Mouse (Mus musculus): Measurements from ENCODE around the gene Zranb1. TPM values are rescaled to one million over a fixed set of nuclear protein-coding genes. Genes with fewer than 3 reads are reported as not detected.

The Zranb1 gene
- total and polyA plus RNA-seq, 3 experiments: 11.3 to 17.6 (median 11.6) TPM

DNA sequence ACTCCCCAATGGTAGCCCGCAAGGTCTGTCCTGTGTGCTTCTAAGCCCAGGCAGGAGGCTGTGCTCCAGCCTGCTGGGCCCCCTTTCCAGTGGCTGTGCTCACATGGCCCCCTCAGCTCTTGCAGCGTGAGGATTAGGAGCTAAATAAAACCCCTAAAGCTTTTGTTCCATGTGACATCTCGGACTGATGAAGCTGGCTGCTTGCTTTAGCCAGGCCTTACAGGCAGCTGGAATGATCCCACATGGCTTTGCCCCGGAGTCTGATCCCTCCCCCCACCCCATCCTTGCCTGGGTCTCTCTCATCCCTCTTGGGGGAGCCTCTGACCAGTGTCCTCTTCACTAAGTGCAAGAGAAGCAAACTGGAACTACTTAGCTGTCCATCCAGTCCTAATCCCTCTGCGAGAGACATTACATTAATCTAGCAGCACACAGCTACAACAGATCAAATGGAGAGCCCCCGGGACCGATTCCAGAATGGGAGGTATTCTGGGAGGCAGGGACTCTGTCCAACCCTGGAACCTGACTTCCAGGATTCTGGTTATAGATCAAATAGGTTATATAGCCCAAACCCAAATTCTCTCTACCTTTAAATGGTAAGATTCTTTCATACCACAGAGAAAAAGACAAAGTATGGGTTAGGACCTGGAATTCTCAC, 84.6 kb downstream of the Zranb1 start:
- H3K9ac ChIP-seq (ENCODE audit: insufficient read depth, low read depth): no peak overlapping the region
- H3K4me3 ChIP-seq (replicated peaks in 1 of 3; ENCODE audit: low read depth in 2 of 3, low read length in 2 of 3, poor library complexity in 1 of 3): no peak overlapping the region
- TF ChIP-seq IRF4 (IDR thresholded peaks at IDR 0.05; ENCODE audit: low read depth, low read length): no peak
- no peak for DNase-seq (ENCODE audit: extremely low read depth)
- no peaks in the 10 kb centered on the region for H3K9me3 ChIP-seq (replicated peaks; ENCODE audit: low read length)
- in situ Hi-C loops (cut with MboI; ENCODE audit: low pct_ligation_motif_present, low pct_unique_long_range_greater_than_20kb, low sequenced_read_pairs): no loop called here
- H3K79me2 ChIP-seq (replicated peaks; ENCODE audit: control insufficient read depth, extremely low read depth, insufficient read depth, poor library complexity, severe bottlenecking): no peaks in the 10 kb centered on the region
- dilution Hi-C loops (cut with MboI; ENCODE audit: extremely low pct_ligation_motif_present, extremely low pct_unique_long_range_greater_than_20kb, low sequenced_read_pairs): no loop called here
- H3K36me3 ChIP-seq (replicated peaks in 1 of 2; ENCODE audit: control insufficient read depth in 1 of 2, insufficient read depth in 1 of 2, low read length in 1 of 2): no peaks in the 10 kb centered on the region
- H3K4me2 ChIP-seq (ENCODE audit: insufficient read depth, low read depth, poor library complexity, severe bottlenecking): no peak overlapping the region
- H3K4me1 ChIP-seq (ENCODE audit: control insufficient read depth in 1 of 2, insufficient read depth in 2 of 2): peaks cover 0 to 2% of the 10 kb centered on the region in 2 experiments; a peak in 1 of 4 replicates
- H3K27ac ChIP-seq (ENCODE audit: insufficient read depth, low read depth): no peak overlapping the region
- peaks cover 85% of the 10 kb centered on the region for H3K27me3 ChIP-seq (replicated peaks)

GRCm38 (mm10) chr7:133018961-133019360, 88.0 kb downstream of the Zranb1 start:
- H3K4me1 ChIP-seq (ENCODE audit: control insufficient read depth in 1 of 2, insufficient read depth in 2 of 2): peaks cover 0 to 2% of the 10 kb centered on the region in 2 experiments; a peak in 1 of 4 replicates
- TF ChIP-seq USF2 (conservative IDR thresholded peaks at IDR 0.05; ENCODE audit: low read depth, low read length): no peak
- no peak for TF ChIP-seq RAD21 (IDR thresholded peaks at IDR 0.05; ENCODE audit: low read depth, low read length)
- no peak for TF ChIP-seq MAFK (IDR thresholded peaks at IDR 0.05; ENCODE audit: insufficient replicate concordance, low read length)
- no peak for TF ChIP-seq POLR2AphosphoS2 (IDR thresholded peaks at IDR 0.05; ENCODE audit: low read depth, low read length)
- TF ChIP-seq TCF12 (IDR thresholded peaks at IDR 0.05; ENCODE audit: low read depth, low read length): no peak
- TF ChIP-seq NELFE (IDR thresholded peaks at IDR 0.05; ENCODE audit: low read depth, low read length): no peak
- no peak for TF ChIP-seq CHD1 (IDR thresholded peaks at IDR 0.05; ENCODE audit: low read depth, low read length)
- no peak for TF ChIP-seq CHD2 (IDR thresholded peaks at IDR 0.05; ENCODE audit: low read length)
- no peak for TF ChIP-seq ZMIZ1 (IDR thresholded peaks at IDR 0.05; ENCODE audit: low read depth, low read length)
- TF ChIP-seq USF1 (IDR thresholded peaks at IDR 0.05; ENCODE audit: low read depth, low read length): no peak
- TF ChIP-seq ZNF384 (IDR thresholded peaks at IDR 0.05; ENCODE audit: low read depth, low read length): no peak
- no peak for TF ChIP-seq BHLHE40 (IDR thresholded peaks at IDR 0.05; ENCODE audit: low read depth, low read length)
- no peak for TF ChIP-seq MAZ (IDR thresholded peaks at IDR 0.05; ENCODE audit: low read depth, low read length)
- TF ChIP-seq POLR2A (IDR thresholded peaks at IDR 0.05; ENCODE audit: low read depth, low read length): no peak
- TF ChIP-seq KAT2A (IDR thresholded peaks at IDR 0.05; ENCODE audit: insufficient replicate concordance, low read length): no peak
- TF ChIP-seq RCOR1 (conservative IDR thresholded peaks at IDR 0.05; ENCODE audit: low read depth, low read length): no peak
- no peak for TF ChIP-seq IRF4 (IDR thresholded peaks at IDR 0.05; ENCODE audit: low read depth, low read length)
- TF ChIP-seq GABPA (IDR thresholded peaks at IDR 0.05; ENCODE audit: insufficient replicate concordance, low read depth, low read length): no peak
- TF ChIP-seq MXI1 (IDR thresholded peaks at IDR 0.05; ENCODE audit: low read depth, low read length): no peak
- no peak for TF ChIP-seq MEF2A (IDR thresholded peaks at IDR 0.05; ENCODE audit: borderline replicate concordance, low read depth, low read length)

More at GRCm38 (mm10) chr7:133018961-133019360, 88.0 kb downstream of the Zranb1 start:
- dilution Hi-C loops (cut with MboI; ENCODE audit: extremely low pct_ligation_motif_present, extremely low pct_unique_long_range_greater_than_20kb, low sequenced_read_pairs): no loop called here
- H3K27me3 ChIP-seq (replicated peaks): peaks cover 90% of the 10 kb centered on the region
- H3K79me2 ChIP-seq (replicated peaks; ENCODE audit: control insufficient read depth, extremely low read depth, insufficient read depth, poor library complexity, severe bottlenecking): no peaks in the 10 kb centered on the region
- in situ Hi-C loops (cut with MboI; ENCODE audit: low pct_ligation_motif_present, low pct_unique_long_range_greater_than_20kb, low sequenced_read_pairs): no loop called here
- H3K36me3 ChIP-seq (replicated peaks in 1 of 2; ENCODE audit: control insufficient read depth in 1 of 2, insufficient read depth in 1 of 2, low read length in 1 of 2): no peaks in the 10 kb centered on the region
- no peaks in the 10 kb centered on the region for H3K9me3 ChIP-seq (replicated peaks; ENCODE audit: low read length)
- H3K4me2 ChIP-seq (ENCODE audit: insufficient read depth, low read depth, poor library complexity, severe bottlenecking): no peak overlapping the region
- no peak for DNase-seq (ENCODE audit: extremely low read depth)
- no peak overlapping the region for H3K9ac ChIP-seq (ENCODE audit: insufficient read depth, low read depth)
- H3K27ac ChIP-seq (ENCODE audit: insufficient read depth, low read depth): no peak overlapping the region
- no peak overlapping the region for H3K4me3 ChIP-seq (replicated peaks in 1 of 3; ENCODE audit: low read depth in 2 of 3, low read length in 2 of 3, poor library complexity in 1 of 3)
